Mouse (Mus musculus): ENCODE results near the gene Fosl1. TPM values are rescaled to one million over a fixed set of nuclear protein-coding genes. Genes with fewer than 3 reads are reported as not detected.

Fosl1 gene
- polyA plus RNA-seq, 1 experiment from 2014 or later: 0.34 TPM

GRCm38 (mm10) chr19:5418750-5419466, 28.4 kb upstream of the Fosl1 start:
- DNase-seq (ENCODE audit: low spot score): no peak
- Histone ChIP-seq H3K4me1 (peaks cover 15% of the 10 kb centered on the region), H3K4me3 (no peak overlapping the region), H3K27ac (no peak overlapping the region), H3K36me3 (peaks cover 40% of the 10 kb centered on the region), H3K9me3 (no peaks in the 10 kb centered on the region), H3K27me3 (ENCODE audit: insufficient read depth, poor library complexity, severe bottlenecking) (no peaks in the 10 kb centered on the region)
- WGBS: 88% methylated on average over 8 of the region's 8 CpGs

- H3K27me3 ChIP-seq (ENCODE audit: insufficient read depth, poor library complexity, severe bottlenecking): no peaks in the 10 kb centered on the region
- no peaks in the 10 kb centered on the region for H3K9me3 ChIP-seq
- peaks cover 14% of the 10 kb centered on the region for H3K4me1 ChIP-seq
- no peak for DNase-seq (ENCODE audit: low spot score)
- peaks cover 40% of the 10 kb centered on the region for H3K36me3 ChIP-seq
- 81% methylated on average over 9 of the region's 9 CpGs for WGBS
- no peak overlapping the region for H3K27ac ChIP-seq
- no peak overlapping the region for H3K4me3 ChIP-seq
Measured at GRCm38 (mm10) chr19:5419630-5420029, 27.7 kb upstream of the Fosl1 start.

DNA sequence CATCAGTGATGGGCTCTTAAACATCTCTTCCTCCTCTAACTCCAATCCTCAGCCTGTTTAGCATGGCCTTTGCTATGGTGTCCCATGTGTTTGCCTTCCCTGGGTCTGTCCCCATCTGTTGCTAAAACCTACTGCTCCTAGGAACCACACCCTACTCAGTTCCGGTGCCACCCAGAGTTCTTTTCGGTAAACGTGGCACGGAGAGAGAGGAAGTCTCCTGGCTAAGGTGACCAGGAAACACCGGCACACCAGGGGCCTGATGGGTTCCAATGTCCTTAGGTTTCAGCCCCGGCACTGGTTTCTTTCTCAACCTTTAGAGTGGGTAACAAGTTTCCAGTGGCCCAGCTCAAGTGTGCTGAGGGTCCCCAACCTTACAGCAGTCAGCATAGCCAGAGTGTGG, 26.8 kb upstream of the Fosl1 start:
- Histone ChIP-seq H3K27ac (no peak overlapping the region), H3K27me3 (ENCODE audit: insufficient read depth, poor library complexity, severe bottlenecking) (no peaks in the 10 kb centered on the region), H3K4me3 (no peak overlapping the region), H3K36me3 (peaks cover 40% of the 10 kb centered on the region), H3K4me1 (peaks cover 14% of the 10 kb centered on the region), H3K9me3 (no peaks in the 10 kb centered on the region)
- WGBS: 91% methylated on average over 6 of the region's 6 CpGs
- DNase-seq (ENCODE audit: low spot score): no peak

GRCm38 (mm10) chr19:5421784-5422183, 25.6 kb upstream of the Fosl1 start:
- no peaks in the 10 kb centered on the region for H3K9me3 ChIP-seq
- H3K27me3 ChIP-seq (ENCODE audit: insufficient read depth, poor library complexity, severe bottlenecking): no peaks in the 10 kb centered on the region
- DNase-seq (ENCODE audit: low spot score): no peak
- peaks cover 49% of the 10 kb centered on the region for H3K36me3 ChIP-seq
- no peak overlapping the region for H3K4me3 ChIP-seq
- 94% methylated on average over 5 of the region's 5 CpGs for WGBS
- H3K27ac ChIP-seq: no peak overlapping the region
- H3K4me1 ChIP-seq: peaks cover 26% of the 10 kb centered on the region

GRCm38 (mm10) chr19:5422267-5422666, 25.1 kb upstream of the Fosl1 start:
- DNase-seq (ENCODE audit: low spot score): no peak
- Histone ChIP-seq H3K9me3 (no peaks in the 10 kb centered on the region), H3K4me1 (peaks cover 30% of the 10 kb centered on the region), H3K36me3 (peaks cover 54% of the 10 kb centered on the region), H3K4me3 (no peak overlapping the region), H3K27me3 (ENCODE audit: insufficient read depth, poor library complexity, severe bottlenecking) (no peaks in the 10 kb centered on the region), H3K27ac (no peak overlapping the region)
- 81% methylated on average over 10 of the region's 10 CpGs for WGBS

DNA sequence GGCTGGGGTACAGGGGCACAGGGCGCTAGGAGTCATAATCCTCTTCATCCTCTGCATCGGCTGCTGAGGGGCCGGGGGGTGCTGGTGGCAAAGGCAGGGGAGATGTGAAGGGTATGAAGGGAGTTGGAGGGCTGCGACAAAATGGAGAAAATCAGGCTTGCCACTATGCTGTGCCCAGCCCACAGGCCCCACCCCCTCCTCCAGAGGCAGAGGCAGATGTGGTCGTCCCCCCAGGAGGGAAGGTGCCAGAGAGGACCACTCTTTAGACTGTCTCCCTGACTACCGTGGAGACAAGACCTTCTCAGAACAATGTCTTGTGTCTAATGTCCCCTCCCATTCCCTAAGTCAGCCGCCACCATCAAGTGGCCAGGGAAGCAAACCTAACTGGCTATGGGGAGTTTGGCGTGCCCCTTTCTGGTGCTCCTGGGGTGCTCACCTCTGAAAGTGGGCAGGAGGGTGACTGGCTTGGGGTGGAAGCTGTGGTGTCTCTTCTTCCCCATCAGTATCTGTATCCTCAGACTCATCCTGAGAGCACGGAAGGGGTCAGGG, 24.4 kb upstream of the Fosl1 start:
- no peak overlapping the region for H3K27ac ChIP-seq
- H3K9me3 ChIP-seq: no peaks in the 10 kb centered on the region
- 89% methylated on average over 9 of the region's 9 CpGs for WGBS

DNA sequence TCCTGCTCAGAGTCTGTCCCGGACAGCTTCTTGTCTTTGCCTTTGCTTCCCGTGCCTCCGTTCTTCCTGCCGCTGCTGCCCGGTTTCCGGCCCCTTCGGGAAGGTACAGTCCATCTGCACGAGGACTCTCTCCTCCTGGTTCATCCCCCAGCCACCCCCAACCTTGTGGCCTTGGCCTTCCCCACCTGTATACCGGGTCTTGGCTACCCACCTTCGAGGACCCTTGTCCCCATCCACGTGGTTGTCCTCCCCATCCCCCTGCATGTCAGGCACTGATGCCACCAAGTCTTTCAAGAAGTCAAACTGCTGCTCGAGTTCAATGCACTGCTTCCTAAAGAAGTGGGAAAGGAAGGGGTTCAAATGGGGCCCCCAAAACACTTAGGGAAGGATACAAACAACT, 23.8 kb upstream of the Fosl1 start:
- DNase-seq (ENCODE audit: low spot score): no peak
- no peaks in the 10 kb centered on the region for H3K9me3 ChIP-seq
- peaks cover 49% of the 10 kb centered on the region for H3K36me3 ChIP-seq
- no peaks in the 10 kb centered on the region for H3K27me3 ChIP-seq (ENCODE audit: insufficient read depth, poor library complexity, severe bottlenecking)
- WGBS: 65% methylated on average over 12 of the region's 12 CpGs
- H3K27ac ChIP-seq: peak overlapping the region; percentile 95; the same call in 1 of the 2 replicates
- H3K4me3 ChIP-seq: peak overlapping the region; percentile 84
- H3K4me1 ChIP-seq: peaks cover 30% of the 10 kb centered on the region

More for the DNA sequence above, 24.4 kb upstream of the Fosl1 start:
- Histone ChIP-seq H3K36me3 (peaks cover 55% of the 10 kb centered on the region), H3K4me3 (peak overlapping the region; percentile 84), H3K4me1 (peaks cover 30% of the 10 kb centered on the region), H3K27me3 (ENCODE audit: insufficient read depth, poor library complexity, severe bottlenecking) (no peaks in the 10 kb centered on the region)
- DNase-seq (ENCODE audit: low spot score): no peak

GRCm38 (mm10) chr19:5424092-5424781, 23.1 kb upstream of the Fosl1 start:
- WGBS: under 1% methylated on average over 37 of the region's 48 CpGs
- Histone ChIP-seq H3K4me1 (peaks cover 30% of the 10 kb centered on the region), H3K9me3 (no peaks in the 10 kb centered on the region), H3K36me3 (peaks cover 49% of the 10 kb centered on the region), H3K4me3 (peak overlapping the region; percentile 84), H3K27ac (peak overlapping the region; percentile 95), H3K27me3 (ENCODE audit: insufficient read depth, poor library complexity, severe bottlenecking) (no peaks in the 10 kb centered on the region)
- DNase-seq (ENCODE audit: low spot score): peak; percentile 92

DNA sequence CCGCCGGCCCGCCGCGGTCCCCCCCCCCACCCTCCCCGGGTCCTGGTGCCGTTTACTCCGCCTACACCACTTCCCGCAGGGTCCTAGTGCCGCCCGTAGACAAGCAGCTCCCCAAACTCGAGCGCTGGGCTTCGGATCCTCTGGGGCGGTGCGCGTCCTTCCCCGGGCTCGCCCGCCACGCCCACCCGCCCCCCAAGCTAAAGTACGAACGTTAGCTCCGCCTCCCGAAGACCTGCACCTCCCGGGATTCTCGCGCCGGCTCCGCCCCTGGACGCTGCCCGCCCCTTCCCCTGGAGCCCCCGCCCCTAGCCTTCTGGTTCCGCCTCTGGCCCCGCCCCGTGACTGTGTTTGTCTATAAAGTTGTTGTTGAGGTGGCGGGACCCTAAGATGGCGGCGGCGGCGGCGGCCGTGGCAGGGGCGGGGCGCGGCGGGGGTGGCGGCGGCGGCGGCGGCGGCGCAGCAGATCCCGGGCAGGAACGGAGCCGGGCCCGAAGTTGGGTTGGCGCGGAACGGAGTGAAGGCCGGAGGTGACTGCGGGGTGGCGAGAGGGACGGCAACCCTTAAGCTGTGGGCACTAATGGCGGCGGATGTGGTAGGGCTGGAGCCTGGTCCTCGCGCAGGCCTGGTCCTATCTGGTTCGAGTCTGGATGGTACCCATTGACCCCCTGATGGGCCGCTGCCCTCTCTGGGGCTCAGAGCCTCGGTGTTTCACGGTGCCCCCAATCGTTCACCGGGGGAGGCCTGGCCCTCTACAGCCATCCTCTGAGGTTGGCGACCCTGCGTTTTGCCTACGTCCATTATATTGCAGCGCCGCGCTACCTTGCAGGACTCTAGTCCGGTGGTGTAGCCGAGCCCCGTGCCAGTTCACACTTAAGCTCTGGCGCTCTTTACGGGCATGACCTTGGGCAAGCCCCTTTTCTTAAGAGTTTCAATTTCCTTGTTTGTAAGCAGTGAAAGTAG, 22.3 kb upstream of the Fosl1 start, which contains the start of the genes Drap1 and AI837181:
Drap1 (minus strand) TSS at position 198 of the 960 bp plus-strand sequence.
AI837181 (plus strand) TSS at position 363 of the 960 bp plus-strand sequence.
- peak within 1 kb of the TSS; percentile 95 for H3K27ac ChIP-seq
- peaks cover 30% of the 10 kb centered on the region for H3K4me1 ChIP-seq

DNA sequence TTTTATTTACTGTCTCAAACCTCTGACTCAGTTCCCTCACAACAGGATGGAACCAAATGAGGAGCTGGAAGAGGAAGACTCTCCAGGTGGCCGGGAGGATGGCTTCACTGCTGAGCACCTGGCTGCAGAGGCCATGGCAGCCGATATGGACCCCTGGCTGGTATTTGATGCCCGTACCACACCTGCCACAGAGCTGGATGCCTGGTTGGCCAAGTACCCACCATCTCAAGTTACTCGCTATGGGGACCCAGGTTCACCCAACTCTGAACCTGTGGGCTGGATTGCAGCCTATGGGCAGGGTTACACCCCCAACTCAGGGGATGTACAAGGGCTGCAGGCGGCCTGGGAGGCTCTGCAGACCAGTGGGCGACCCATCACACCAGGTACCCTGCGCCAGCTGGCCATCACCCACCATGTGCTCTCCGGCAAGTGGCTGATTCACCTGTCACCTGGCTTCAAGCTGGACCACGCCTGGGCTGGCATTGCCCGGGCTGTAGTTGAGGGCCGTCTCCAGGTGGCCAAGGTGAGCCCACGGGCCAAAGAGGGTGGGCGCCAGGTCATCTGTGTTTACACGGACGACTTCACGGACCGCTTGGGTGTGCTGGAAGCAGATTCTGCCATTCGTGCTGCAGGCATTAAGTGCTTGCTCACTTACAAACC, 21.3 kb upstream of the Fosl1 start:
- H3K36me3 ChIP-seq: peaks cover 36% of the 10 kb centered on the region
- peak overlapping the region; percentile 95 for H3K27ac ChIP-seq
- DNase-seq (ENCODE audit: low spot score): no peak
- H3K4me1 ChIP-seq: peaks cover 30% of the 10 kb centered on the region
- peak overlapping the region; percentile 84 for H3K4me3 ChIP-seq
- H3K27me3 ChIP-seq (ENCODE audit: insufficient read depth, poor library complexity, severe bottlenecking): no peaks in the 10 kb centered on the region
- H3K9me3 ChIP-seq: no peaks in the 10 kb centered on the region
- WGBS: 87% methylated on average over 18 of the region's 18 CpGs

More for the DNA sequence above, 22.3 kb upstream of the Fosl1 start, which contains the start of the genes Drap1 and AI837181:
- H3K4me3 ChIP-seq: peak within 1 kb of the TSS; percentile 84
- H3K9me3 ChIP-seq: no peaks in the 10 kb centered on the region
- peaks cover 46% of the 10 kb centered on the region for H3K36me3 ChIP-seq
- peak; percentile 99 for DNase-seq (ENCODE audit: low spot score)
- under 1% methylated on average over 73 of the region's 87 CpGs for WGBS
- H3K27me3 ChIP-seq (ENCODE audit: insufficient read depth, poor library complexity, severe bottlenecking): no peaks in the 10 kb centered on the region

- no peaks in the 10 kb centered on the region for H3K27me3 ChIP-seq (ENCODE audit: insufficient read depth, poor library complexity, severe bottlenecking)
- WGBS: 91% methylated on average over 13 of the region's 13 CpGs
- peaks cover 29% of the 10 kb centered on the region for H3K36me3 ChIP-seq
- peak overlapping the region; percentile 84; the same call in 1 of the 2 replicates for H3K4me3 ChIP-seq
- DNase-seq (ENCODE audit: low spot score): no peak
- H3K4me1 ChIP-seq: peaks cover 30% of the 10 kb centered on the region
- H3K27ac ChIP-seq: no peak overlapping the region; the same call in 1 of the 2 replicates
- H3K9me3 ChIP-seq: no peaks in the 10 kb centered on the region
Measured at GRCm38 (mm10) chr19:5426640-5427290, 20.6 kb upstream of the Fosl1 start.
